Mouse (Mus musculus): ENCODE results near the gene Zmynd8. TPM values are rescaled to one million over a fixed set of nuclear protein-coding genes. Genes with fewer than 3 reads are reported as not detected.

Gene Zmynd8
- total RNA-seq, 1 experiment = 49.7 TPM

GRCm38 (mm10) chr2:165907199-165907598 lies 8.4 kb upstream of the Zmynd8 start:
- Histone ChIP-seq H3K27ac (ENCODE audit: insufficient read depth, low read depth, low read length, poor library complexity, severe bottlenecking) (no peak overlapping the region), H3K9ac (ENCODE audit: insufficient read depth, low read depth, low read length, poor library complexity, severe bottlenecking) (no peak overlapping the region), H3K4me3 (ENCODE audit: insufficient read depth in 1 of 2, low read depth in 1 of 2, low read length in 2 of 2, poor library complexity in 1 of 2, severe bottlenecking in 1 of 2) (no peak overlapping the region), H3K9me3 (ENCODE audit: control insufficient read depth, insufficient read depth, low read depth, low read length) (no peaks in the 10 kb centered on the region), H3K36me3 (ENCODE audit: control insufficient read depth, insufficient read depth, low read length, poor library complexity, severe bottlenecking) (no peaks in the 10 kb centered on the region), H3K4me1 (ENCODE audit: control insufficient read depth in 2 of 2, insufficient read depth in 2 of 2, low read length in 2 of 2, poor library complexity in 1 of 2) (peaks cover 2 to 24% of the 10 kb centered on the region in 2 experiments; a peak in 3 of 4 replicates)
- TF ChIP-seq ZC3H11A (IDR thresholded peaks at IDR 0.05; ENCODE audit: borderline replicate concordance, low read depth, low read length) = no peak
- TF ChIP-seq HCFC1 (IDR thresholded peaks at IDR 0.05; ENCODE audit: borderline replicate concordance, insufficient read depth, low read length) = no peak
- no peak for TF ChIP-seq MAFK (IDR thresholded peaks at IDR 0.05; ENCODE audit: insufficient read depth, low read depth, low read length)
- TF ChIP-seq ZNF384 (IDR thresholded peaks at IDR 0.05; ENCODE audit: low read depth, low read length) = no peak
- TF ChIP-seq CHD2 (IDR thresholded peaks at IDR 0.05; ENCODE audit: low read depth, low read length) = no peak
- DNase-seq (ENCODE audit: low read depth, low spot score) = no peak
- in situ Hi-C loops (cut with MboI; ENCODE audit: low sequenced_read_pairs in 2 of 2, unreplicated experiment in 2 of 2) = loop anchor here in 1 of 2 experiments (10.0 to 25.0 kb wide), 2 partner anchors 82 to 105 kb away; no protein-coding TSS in a partner anchor

GRCm38 (mm10) chr2:165906332-165906945 lies 7.6 kb upstream of the Zmynd8 start:
- Histone ChIP-seq H3K27ac (ENCODE audit: insufficient read depth, low read depth, low read length, poor library complexity, severe bottlenecking) (no peak overlapping the region), H3K9ac (ENCODE audit: insufficient read depth, low read depth, low read length, poor library complexity, severe bottlenecking) (no peak overlapping the region), H3K36me3 (ENCODE audit: control insufficient read depth, insufficient read depth, low read length, poor library complexity, severe bottlenecking) (no peaks in the 10 kb centered on the region), H3K9me3 (ENCODE audit: control insufficient read depth, insufficient read depth, low read depth, low read length) (no peaks in the 10 kb centered on the region), H3K4me1 (ENCODE audit: control insufficient read depth in 2 of 2, insufficient read depth in 2 of 2, low read length in 2 of 2, poor library complexity in 1 of 2) (peaks cover 2 to 27% of the 10 kb centered on the region in 2 experiments; a peak in 3 of 4 replicates), H3K4me3 (ENCODE audit: insufficient read depth in 1 of 2, low read depth in 1 of 2, low read length in 2 of 2, poor library complexity in 1 of 2, severe bottlenecking in 1 of 2) (no peak overlapping the region)
- no peak for DNase-seq (ENCODE audit: low read depth, low spot score)
- 0 out of 2 replicates have a peak, but pooled peaks have one; percentile 13 for TF ChIP-seq CHD2 (IDR thresholded peaks at IDR 0.05; ENCODE audit: low read depth, low read length)
- TF ChIP-seq HCFC1 (IDR thresholded peaks at IDR 0.05; ENCODE audit: borderline replicate concordance, insufficient read depth, low read length) = no peak
- in situ Hi-C loops (cut with MboI; ENCODE audit: low sequenced_read_pairs in 2 of 2, unreplicated experiment in 2 of 2) = loop anchor here in 1 of 2 experiments (10.0 to 25.0 kb wide), 2 partner anchors 82 to 106 kb away; no protein-coding TSS in a partner anchor

GRCm38 (mm10) chr2:165901127-165901384 lies 2.2 kb upstream of the Zmynd8 start:
- H3K4me3 ChIP-seq (ENCODE audit: insufficient read depth in 1 of 2, low read depth in 1 of 2, low read length in 2 of 2, poor library complexity in 1 of 2, severe bottlenecking in 1 of 2) = peak overlapping the region; percentile 41 to 55; a peak in 3 of 4 replicates
- DNase-seq (ENCODE audit: low read depth, low spot score) = no peak
- peaks cover 2 to 19% of the 10 kb centered on the region in 2 experiments; a peak in 2 of 4 replicates for H3K4me1 ChIP-seq (ENCODE audit: control insufficient read depth in 2 of 2, insufficient read depth in 2 of 2, low read length in 2 of 2, poor library complexity in 1 of 2)
- in situ Hi-C loops (cut with MboI; ENCODE audit: low sequenced_read_pairs in 2 of 2, unreplicated experiment in 2 of 2) = loop anchor here in 1 of 2 experiments (10.0 to 25.0 kb wide), 2 partner anchors 76 to 111 kb away; no protein-coding TSS in a partner anchor
- H3K27ac ChIP-seq (ENCODE audit: insufficient read depth, low read depth, low read length, poor library complexity, severe bottlenecking) = peak overlapping the region; percentile 92
- TF ChIP-seq MAFK (IDR thresholded peaks at IDR 0.05; ENCODE audit: insufficient read depth, low read depth, low read length) (no peak), ZNF384 (IDR thresholded peaks at IDR 0.05; ENCODE audit: low read depth, low read length) (no peak), CHD2 (IDR thresholded peaks at IDR 0.05; ENCODE audit: low read depth, low read length) (no peak), ZC3H11A (IDR thresholded peaks at IDR 0.05; ENCODE audit: borderline replicate concordance, low read depth, low read length) (no peak), HCFC1 (IDR thresholded peaks at IDR 0.05; ENCODE audit: borderline replicate concordance, insufficient read depth, low read length) (no peak)
- peak overlapping the region; percentile 56 for H3K9ac ChIP-seq (ENCODE audit: insufficient read depth, low read depth, low read length, poor library complexity, severe bottlenecking)
- H3K9me3 ChIP-seq (ENCODE audit: control insufficient read depth, insufficient read depth, low read depth, low read length) = no peaks in the 10 kb centered on the region
- no peaks in the 10 kb centered on the region for H3K36me3 ChIP-seq (ENCODE audit: control insufficient read depth, insufficient read depth, low read length, poor library complexity, severe bottlenecking)

- H3K4me3 ChIP-seq (ENCODE audit: insufficient read depth in 1 of 2, low read depth in 1 of 2, low read length in 2 of 2, poor library complexity in 1 of 2, severe bottlenecking in 1 of 2) = peak overlapping the region; percentile 41 to 55
- peak overlapping the region; percentile 92 for H3K27ac ChIP-seq (ENCODE audit: insufficient read depth, low read depth, low read length, poor library complexity, severe bottlenecking)
- TF ChIP-seq ZNF384 (IDR thresholded peaks at IDR 0.05; ENCODE audit: low read depth, low read length) = no peak
- TF ChIP-seq MAFK (IDR thresholded peaks at IDR 0.05; ENCODE audit: insufficient read depth, low read depth, low read length) = no peak
- no peak for DNase-seq (ENCODE audit: low read depth, low spot score)
- no peaks in the 10 kb centered on the region for H3K9me3 ChIP-seq (ENCODE audit: control insufficient read depth, insufficient read depth, low read depth, low read length)
- no peaks in the 10 kb centered on the region for H3K36me3 ChIP-seq (ENCODE audit: control insufficient read depth, insufficient read depth, low read length, poor library complexity, severe bottlenecking)
- H3K4me1 ChIP-seq (ENCODE audit: control insufficient read depth in 2 of 2, insufficient read depth in 2 of 2, low read length in 2 of 2, poor library complexity in 1 of 2) = peaks cover 2 to 21% of the 10 kb centered on the region in 2 experiments; a peak in 2 of 4 replicates
- peak overlapping the region; percentile 56 for H3K9ac ChIP-seq (ENCODE audit: insufficient read depth, low read depth, low read length, poor library complexity, severe bottlenecking)
- in situ Hi-C loops (cut with MboI; ENCODE audit: low sequenced_read_pairs in 2 of 2, unreplicated experiment in 2 of 2) = loop anchor here in 1 of 2 experiments (10.0 to 25.0 kb wide), 2 partner anchors 76 to 112 kb away; no protein-coding TSS in a partner anchor
These were observed 1.7 kb upstream of the Zmynd8 start for GRCm38 (mm10) chr2:165900351-165901126.

All from ES-E14 (cell line).